Mouse (Mus musculus) fibroblast of lung, adult 2 months (primary cell): ENCODE data around the gene Proser3.

ENCODE experiments used
- DNase-seq: peaks from one replicate; pipeline ENCODE4 v3.0.0-alpha.2; 2011; ENCODE audit warnings: low read depth

Gene Proser3

GRCm38 (mm10) chr7:30552102-30553020 is at the start of gene Proser3, which contains the start of gene Hspb6:
Gene Proser3, minus strand, starts transcription at chr7:30552299.
Gene Hspb6, plus strand, starts transcription at chr7:30552178.
- DNase-seq = peak; percentile 99

GRCm38 (mm10) chr7:30600651-30601050 is 48.6 kb upstream of the Proser3 start:
- no peak for DNase-seq

GRCm38 (mm10) chr7:30599933-30600353 is 47.8 kb upstream of the Proser3 start:
- DNase-seq = no peak

GRCm38 (mm10) chr7:30598786-30599185 is 46.7 kb upstream of the Proser3 start, which contains the start of gene Zbtb32:
Gene Zbtb32, minus strand, starts transcription at chr7:30598909.
- DNase-seq = no peak

- no peak for DNase-seq
These were observed 44.7 kb upstream of the Proser3 start for GRCm38 (mm10) chr7:30596811-30597210.

- no peak for DNase-seq
These were observed 44.0 kb upstream of the Proser3 start for GRCm38 (mm10) chr7:30596093-30596492.

- no peak for DNase-seq
These were observed 42.5 kb upstream of the Proser3 start for GRCm38 (mm10) chr7:30594510-30595024.

GRCm38 (mm10) chr7:30593579-30594509 is 41.7 kb upstream of the Proser3 start:
- no peak for DNase-seq

- no peak for DNase-seq
These were observed 40.8 kb upstream of the Proser3 start for GRCm38 (mm10) chr7:30592772-30593423.

GRCm38 (mm10) chr7:30591605-30591951 is 39.5 kb upstream of the Proser3 start:
- DNase-seq = no peak

- DNase-seq = no peak
These were observed 39.0 kb upstream of the Proser3 start for GRCm38 (mm10) chr7:30590927-30591604.

GRCm38 (mm10) chr7:30589435-30590301 is 37.6 kb upstream of the Proser3 start:
- peak; percentile 58 for DNase-seq

GRCm38 (mm10) chr7:30588676-30589434 is 36.8 kb upstream of the Proser3 start, which contains the start of gene Kmt2b:
Gene Kmt2b, minus strand, starts transcription at chr7:30588726.
- peak; percentile 98 for DNase-seq

- no peak for DNase-seq
These were observed 36.0 kb upstream of the Proser3 start for GRCm38 (mm10) chr7:30587842-30588667.

- DNase-seq = no peak
These were observed 34.4 kb upstream of the Proser3 start for GRCm38 (mm10) chr7:30586455-30587020.

- no peak for DNase-seq
These were observed 33.1 kb upstream of the Proser3 start for GRCm38 (mm10) chr7:30585170-30585569.

- DNase-seq = no peak
These were observed 32.2 kb upstream of the Proser3 start for GRCm38 (mm10) chr7:30584339-30584738.

GRCm38 (mm10) chr7:30581547-30581946 is 29.4 kb upstream of the Proser3 start:
- DNase-seq = no peak
